Mouse (Mus musculus) lung, embryonic 14.5 days (tissue): Measurements from ENCODE around the gene Efr3b. TPM values are rescaled to one million over a fixed set of nuclear protein-coding genes. Genes with fewer than 3 reads are reported as not detected.

Experiments
- ATAC-seq: fragments of 200-750 bp; cut with Nextera tagmentation; 2 replicates; pipeline ENCODE4 v1.8.0; 2017; ENCODE audit warnings: mild to moderate bottlenecking, moderate TSS enrichment, moderate library complexity; ENCODE audit not compliant: insufficient read depth
- DNase-seq: peaks from one replicate; pipeline ENCODE4 v3.0.0-alpha.2; 2015
- H3K27ac ChIP-seq: fragments of 300-500 bp; sonication (generic); 2 replicates; pipeline ENCODE4 v1.5.1; 2014; ENCODE audit warnings: low read depth, mild to moderate bottlenecking, moderate library complexity
- H3K27me3 ChIP-seq: fragments of 300-500 bp; sonication (generic); 2 replicates; pipeline ENCODE4 v1.6.1; 2014; ENCODE audit warnings: low read length, control low read depth; ENCODE audit not compliant: insufficient read depth
- H3K36me3 ChIP-seq: fragments of 300-500 bp; sonication (generic); 2 replicates; pipeline ENCODE4 v1.6.1; 2014; ENCODE audit warnings: control low read depth; ENCODE audit not compliant: insufficient read depth
- H3K4me1 ChIP-seq: fragments of 300-500 bp; sonication (generic); 2 replicates; pipeline ENCODE4 v1.6.1; 2014; ENCODE audit warnings: antibody characterized with exemption, control low read depth; ENCODE audit not compliant: insufficient read depth
- H3K4me2 ChIP-seq: fragments of 300-500 bp; sonication (generic); 2 replicates; pipeline ENCODE4 v1.6.1; 2014; ENCODE audit warnings: mild to moderate bottlenecking
- H3K4me3 ChIP-seq: fragments of 300-500 bp; sonication (generic); 2 replicates; pipeline ENCODE4 v1.5.1; 2014; ENCODE audit warnings: low read depth, low read length
- H3K9ac ChIP-seq: fragments of 300-500 bp; sonication (generic); 2 replicates; pipeline ENCODE4 v1.6.1; 2014
- H3K9me3 ChIP-seq: fragments of 300-500 bp; sonication (generic); 2 replicates; pipeline ENCODE4 v1.6.1; 2016; ENCODE audit warnings: low read depth, low read length, control low read depth
- CTCF ChIP-seq: IDR thresholded peaks from 2 replicates; pipeline ENCODE4 v1.5.1; 2016; ENCODE audit warnings: antibody characterized with exemption, low read depth
- WGBS: fragments of 180-500 bp; shearing (Covaris S2); extraction: QIAGEN DNeasy Blood & Tissue Kit; methylation state at CpG from one replicate; pipeline ENCODE4 v1.1.7; 2014; 5-methylcytosine and 5-hydroxymethylcytosine counted together
- polyA plus RNA-seq: library from polyadenylated mRNA; unstranded; fragments of >200 nt; fragmentation: Nextera tagmentation; extraction: Ambion mirVana; gene quantifications from 2 replicates; pipeline ENCODE4 v1.2.1, GENCODE M21; 2014

Gene Efr3b
- polyA plus RNA-seq, 1 experiment from 2014 or later, result 4.1 TPM

- no peak for TF ChIP-seq CTCF
- no peaks in the 10 kb centered on the region for H3K36me3 ChIP-seq
- no peak overlapping the region for H3K9ac ChIP-seq
- no peak overlapping the region for H3K27ac ChIP-seq
- WGBS, result 33% methylated on average over 7 of the region's 7 CpGs
- H3K4me2 ChIP-seq, result no peak overlapping the region
- H3K4me1 ChIP-seq, result no peaks in the 10 kb centered on the region
- DNase-seq, result no peak
- H3K4me3 ChIP-seq, result no peak overlapping the region
- no peaks in the 10 kb centered on the region for H3K27me3 ChIP-seq
- no peaks in the 10 kb centered on the region for H3K9me3 ChIP-seq
- ATAC-seq, result no peak
These were observed 22.4 kb downstream of the Efr3b start for GRCm38 (mm10) chr12:4016321-4016720.

GRCm38 (mm10) chr12:4015741-4016140, 23.0 kb downstream of the Efr3b start:
- Histone ChIP-seq H3K9ac (no peak overlapping the region), H3K27ac (no peak overlapping the region), H3K9me3 (no peaks in the 10 kb centered on the region), H3K4me1 (no peaks in the 10 kb centered on the region), H3K4me2 (no peak overlapping the region), H3K27me3 (no peaks in the 10 kb centered on the region), H3K36me3 (no peaks in the 10 kb centered on the region), H3K4me3 (no peak overlapping the region)
- WGBS, result 59% methylated on average over 4 of the region's 4 CpGs
- ATAC-seq, result no peak
- no peak for DNase-seq
- TF ChIP-seq CTCF, result no peak

GRCm38 (mm10) chr12:4015255-4015654, 23.5 kb downstream of the Efr3b start:
- WGBS, result 53% methylated on average over 7 of the region's 7 CpGs
- no peak for ATAC-seq
- Histone ChIP-seq H3K4me1 (no peaks in the 10 kb centered on the region), H3K27ac (no peak overlapping the region), H3K4me2 (no peak overlapping the region), H3K27me3 (no peaks in the 10 kb centered on the region), H3K36me3 (no peaks in the 10 kb centered on the region), H3K9ac (no peak overlapping the region), H3K4me3 (no peak overlapping the region), H3K9me3 (no peaks in the 10 kb centered on the region)
- no peak for DNase-seq
- no peak for TF ChIP-seq CTCF

GRCm38 (mm10) chr12:4011715-4012114, 27.0 kb downstream of the Efr3b start:
- Histone ChIP-seq H3K4me1 (peaks cover 8% of the 10 kb centered on the region), H3K4me3 (no peak overlapping the region), H3K27ac (no peak overlapping the region), H3K36me3 (no peaks in the 10 kb centered on the region), H3K9ac (no peak overlapping the region), H3K9me3 (no peaks in the 10 kb centered on the region), H3K27me3 (no peaks in the 10 kb centered on the region), H3K4me2 (no peak overlapping the region)
- ATAC-seq, result no peak
- DNase-seq, result no peak
- no peak for TF ChIP-seq CTCF
- 81% methylated on average over 5 of the region's 5 CpGs for WGBS

GRCm38 (mm10) chr12:4011301-4011700, 27.4 kb downstream of the Efr3b start:
- Histone ChIP-seq H3K9ac (no peak overlapping the region), H3K27me3 (no peaks in the 10 kb centered on the region), H3K27ac (no peak overlapping the region), H3K9me3 (no peaks in the 10 kb centered on the region), H3K4me1 (peaks cover 10% of the 10 kb centered on the region), H3K4me2 (no peak overlapping the region), H3K4me3 (no peak overlapping the region), H3K36me3 (no peaks in the 10 kb centered on the region)
- ATAC-seq (no peak), DNase-seq (no peak)
- WGBS, result 86% methylated on average over 4 of the region's 4 CpGs
- no peak for TF ChIP-seq CTCF

- no peak for DNase-seq
- 86% methylated on average over 12 of the region's 12 CpGs for WGBS
- H3K36me3 ChIP-seq, result no peaks in the 10 kb centered on the region
- H3K27ac ChIP-seq, result no peak overlapping the region
- no peak overlapping the region for H3K4me3 ChIP-seq
- H3K9me3 ChIP-seq, result no peaks in the 10 kb centered on the region
- no peak overlapping the region for H3K4me2 ChIP-seq
- no peak overlapping the region for H3K9ac ChIP-seq
- no peak for ATAC-seq
- H3K4me1 ChIP-seq, result peaks cover 10% of the 10 kb centered on the region
- no peaks in the 10 kb centered on the region for H3K27me3 ChIP-seq
- no peak for TF ChIP-seq CTCF
These were observed 30.0 kb downstream of the Efr3b start for GRCm38 (mm10) chr12:4008731-4009130.

GRCm38 (mm10) chr12:4007766-4008165, 30.9 kb downstream of the Efr3b start:
- H3K4me2 ChIP-seq, result no peak overlapping the region
- H3K4me1 ChIP-seq, result peaks cover 10% of the 10 kb centered on the region
- no peak for TF ChIP-seq CTCF
- H3K36me3 ChIP-seq, result no peaks in the 10 kb centered on the region
- H3K9me3 ChIP-seq, result no peaks in the 10 kb centered on the region
- no peak overlapping the region for H3K4me3 ChIP-seq
- DNase-seq (peak; percentile 47), ATAC-seq (peak; percentile 69)
- H3K27ac ChIP-seq, result peak overlapping the region; percentile 55; the same call in 1 of the 2 replicates
- 31% methylated on average over 4 of the region's 4 CpGs for WGBS
- H3K27me3 ChIP-seq, result no peaks in the 10 kb centered on the region
- H3K9ac ChIP-seq, result no peak overlapping the region

- no peak overlapping the region for H3K9ac ChIP-seq
- DNase-seq, result peak; percentile 23
- H3K4me2 ChIP-seq, result no peak overlapping the region
- no peaks in the 10 kb centered on the region for H3K36me3 ChIP-seq
- peak overlapping the region; percentile 55; the same call in 1 of the 2 replicates for H3K27ac ChIP-seq
- H3K4me1 ChIP-seq, result peaks cover 10% of the 10 kb centered on the region
- peak; percentile 81 for ATAC-seq
- no peaks in the 10 kb centered on the region for H3K9me3 ChIP-seq
- H3K4me3 ChIP-seq, result no peak overlapping the region
- WGBS, result 45% methylated on average over 4 of the region's 4 CpGs
- no peak for TF ChIP-seq CTCF
- H3K27me3 ChIP-seq, result no peaks in the 10 kb centered on the region
These were observed 31.5 kb downstream of the Efr3b start for GRCm38 (mm10) chr12:4007181-4007580.
